Mouse (Mus musculus) layer of hippocampus, adult 9-11 months (tissue): ENCODE results near the gene Cdc42ep4.
A peak's percentile ranks its signal among the peaks of the same experiment; 100 is the strongest.

Experiments
- DNase-seq: peaks from one replicate; pipeline ENCODE4 v3.0.0; 2022

Cdc42ep4 gene

DNA sequence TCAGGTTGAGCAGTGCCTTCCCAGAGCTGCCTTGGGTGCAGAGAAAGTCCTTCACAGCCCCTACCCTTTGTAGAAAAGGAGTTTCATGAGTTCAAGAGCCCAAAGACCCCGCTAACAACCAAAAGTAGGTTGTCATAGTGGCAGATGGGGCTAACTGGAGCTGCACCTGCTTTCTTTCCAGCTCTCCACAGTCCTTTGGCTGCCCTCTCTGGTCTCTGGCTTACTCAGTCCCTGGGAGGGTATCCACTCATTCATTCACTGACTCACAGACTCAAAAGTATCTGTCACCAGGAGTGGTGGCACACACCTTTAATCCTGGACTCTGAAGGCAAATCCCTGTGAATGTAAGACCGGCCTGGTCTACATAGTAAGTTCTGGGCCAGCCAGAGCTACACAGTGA is 35.5 kb downstream of the Cdc42ep4 start:
- no peak for DNase-seq

DNA sequence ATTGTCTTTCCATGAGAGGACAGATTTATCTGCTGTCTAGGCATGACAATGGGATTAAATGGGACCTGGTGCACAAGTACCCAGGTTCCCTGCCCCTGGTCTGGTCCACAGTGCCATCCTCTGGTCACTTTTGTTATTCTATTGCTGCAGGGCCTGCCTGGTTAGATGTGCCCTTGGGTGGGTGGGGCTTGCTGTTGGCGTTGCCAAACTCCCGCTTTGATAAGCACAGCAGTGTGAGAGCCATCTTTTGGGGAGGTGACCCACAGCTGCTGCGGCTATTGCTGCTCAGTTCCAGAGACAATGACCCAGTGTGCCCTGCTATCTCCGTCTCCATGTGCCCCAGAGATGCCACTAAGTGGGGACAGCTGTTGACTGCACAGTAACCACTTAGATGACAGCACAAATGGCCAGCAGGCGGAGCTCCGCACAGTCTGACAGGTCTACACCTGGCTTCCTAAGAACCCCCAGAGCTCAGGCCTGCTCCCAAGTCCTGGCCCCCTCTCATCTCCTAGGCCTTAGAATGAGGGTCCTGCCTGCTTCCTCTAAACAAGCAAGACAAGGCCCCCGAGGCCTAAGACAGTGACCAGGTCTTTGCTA is 36.5 kb downstream of the Cdc42ep4 start:
- no peak for DNase-seq

DNA sequence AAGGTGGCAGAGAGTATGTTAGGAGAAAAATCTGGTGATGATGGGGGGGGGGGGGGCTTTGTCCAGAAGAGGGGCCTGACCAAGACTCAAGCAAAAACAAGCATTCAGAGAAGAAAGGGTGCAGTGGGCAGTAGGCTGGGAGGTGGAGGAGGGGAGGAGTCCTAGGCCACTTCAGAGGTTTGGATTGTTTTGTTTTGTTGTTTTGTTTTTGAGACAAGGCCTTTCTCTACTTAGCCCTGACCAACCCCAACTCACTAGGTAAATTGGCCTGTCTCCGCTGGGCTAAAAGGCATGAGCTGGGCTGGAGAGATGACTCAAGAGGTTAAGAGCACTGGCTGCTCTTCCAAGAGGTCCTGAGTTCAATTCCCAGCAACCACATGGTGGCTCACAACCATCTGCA is 40.6 kb downstream of the Cdc42ep4 start:
- DNase-seq = no peak

DNA sequence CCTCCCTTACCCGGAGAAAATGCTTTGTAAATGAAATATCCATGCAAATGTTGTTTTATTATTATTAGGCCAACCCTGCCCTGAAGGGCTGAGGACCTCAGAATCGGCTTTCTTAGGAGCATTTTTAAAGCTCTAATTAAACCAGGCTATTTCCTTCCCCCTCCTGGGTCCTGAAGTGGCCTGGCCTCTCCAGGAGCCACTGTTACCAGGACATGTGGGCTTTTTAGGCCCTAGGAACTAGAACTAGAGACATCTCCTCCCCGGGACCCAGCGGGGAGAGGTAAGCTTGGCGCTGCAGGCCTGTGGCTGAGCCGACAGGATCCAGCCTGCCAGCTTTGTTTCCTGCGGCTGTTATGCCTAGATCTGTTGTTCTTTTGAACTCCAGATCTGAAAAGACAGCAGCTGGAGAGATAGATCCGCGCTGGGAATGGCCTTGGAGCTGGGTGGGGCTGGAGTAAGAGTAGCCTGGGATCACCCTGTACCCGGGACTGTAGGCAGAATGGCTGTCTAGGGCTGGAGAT is 41.4 kb downstream of the Cdc42ep4 start:
- DNase-seq = no peak

DNA sequence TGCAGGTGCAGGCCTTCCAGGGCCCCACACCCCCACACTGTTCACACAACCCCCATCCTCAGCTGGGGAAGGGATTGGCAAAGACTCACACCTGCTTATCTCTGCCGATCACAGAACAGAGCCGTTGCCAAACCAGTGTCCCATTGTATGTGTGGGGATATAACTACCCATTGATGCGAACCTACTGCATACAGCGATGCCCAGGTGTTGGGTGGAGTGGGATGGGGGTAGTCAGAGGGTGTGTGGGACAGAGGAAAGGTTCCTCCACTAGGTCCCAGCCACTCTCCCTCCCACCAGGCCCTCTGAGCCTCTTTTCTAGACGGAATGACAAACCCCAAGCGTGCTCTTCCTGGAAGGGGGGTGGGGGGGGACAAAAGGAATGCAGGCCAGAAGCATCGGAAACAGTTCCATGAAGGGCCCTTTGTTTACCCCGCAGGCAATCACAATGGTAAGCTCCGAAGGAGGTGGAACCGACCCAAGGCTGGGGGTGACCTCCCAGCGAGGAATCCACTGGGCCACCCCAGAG is 41.9 kb downstream of the Cdc42ep4 start, which contains the start of gene Cpsf4l:
Cpsf4l (minus strand) TSS at position 287 of the 526 bp plus-strand sequence.
- DNase-seq = no peak

DNA sequence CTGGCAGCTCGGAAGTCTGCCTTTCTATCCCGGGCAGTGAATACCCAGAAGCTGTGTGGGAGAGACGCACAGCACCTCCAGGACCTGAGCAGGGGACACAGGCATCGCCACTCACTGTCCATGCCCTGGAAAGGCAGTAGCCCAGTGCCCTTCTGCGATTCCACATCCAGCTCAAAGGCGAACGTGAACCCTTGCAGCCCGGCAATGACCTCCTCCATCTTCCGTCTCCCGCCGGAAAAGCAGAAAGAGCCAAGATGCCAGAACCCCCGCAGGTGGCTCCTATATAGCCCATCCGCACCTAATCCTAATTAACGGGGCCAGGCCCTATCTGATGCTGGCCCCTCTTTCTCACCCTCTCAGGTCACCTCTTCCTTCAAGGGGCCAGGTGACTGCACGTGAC is 42.4 kb downstream of the Cdc42ep4 start:
- DNase-seq = no peak

DNA sequence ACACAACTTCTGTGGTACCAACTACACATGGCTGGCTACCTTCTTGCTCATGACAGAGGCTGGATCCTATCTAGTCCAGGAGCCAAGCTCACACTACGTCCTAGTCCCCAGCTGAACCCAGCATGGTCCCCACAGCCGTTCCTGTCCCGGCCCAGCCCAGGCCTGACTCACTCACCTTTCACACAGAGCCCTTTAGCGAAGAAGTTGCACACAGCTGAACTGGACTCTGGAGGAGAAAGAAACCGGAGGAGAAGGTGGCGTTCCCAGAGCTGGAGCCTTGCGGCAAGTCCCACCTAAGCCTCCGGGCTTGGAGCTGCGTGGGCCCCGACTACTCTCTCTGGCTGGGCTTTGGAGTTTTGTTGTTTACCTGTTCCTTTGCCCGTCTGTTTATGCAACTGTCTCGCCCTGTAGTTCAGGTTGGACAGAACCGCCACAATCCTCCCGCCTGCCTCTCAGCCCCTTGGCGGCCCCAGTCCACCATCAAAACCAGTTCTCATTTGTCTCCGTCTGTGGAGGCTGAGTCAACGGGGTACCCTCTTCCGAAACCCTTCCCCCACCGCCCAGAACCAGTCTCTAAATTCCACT is 43.0 kb downstream of the Cdc42ep4 start:
- DNase-seq = no peak

DNA sequence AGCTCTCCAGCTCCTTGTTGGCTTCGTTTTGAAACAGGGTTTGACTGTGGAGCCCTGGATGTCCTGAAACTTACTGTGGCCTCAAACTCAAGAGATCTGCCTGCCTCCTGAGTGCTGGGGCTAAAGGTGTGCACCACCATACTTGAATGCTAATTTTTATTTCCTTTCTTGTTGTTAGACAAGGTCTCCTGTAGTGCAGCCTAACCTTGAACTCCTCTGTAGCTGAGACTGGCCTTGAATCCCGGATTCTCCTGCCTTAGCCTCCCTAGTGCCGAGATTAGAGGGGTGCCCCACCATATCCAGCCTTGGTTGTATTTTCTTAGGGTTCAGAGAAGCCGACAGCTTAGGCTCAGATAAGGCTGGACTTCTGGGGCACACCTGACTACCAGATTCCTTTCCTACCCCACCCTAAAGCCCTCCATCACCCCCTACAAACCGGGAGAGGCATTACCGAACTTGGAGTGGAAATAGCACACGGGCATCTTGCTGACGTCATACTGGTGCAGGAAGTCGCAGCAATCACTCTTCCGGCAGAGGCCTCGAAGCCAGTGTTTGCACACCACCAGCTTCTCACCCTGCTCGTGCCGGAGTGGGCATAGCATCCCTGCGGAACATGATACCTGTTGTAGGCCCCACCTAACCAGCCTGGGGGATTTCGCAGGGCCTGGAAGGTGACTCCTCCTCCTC is 45.6 kb downstream of the Cdc42ep4 start:
- no peak for DNase-seq

DNA sequence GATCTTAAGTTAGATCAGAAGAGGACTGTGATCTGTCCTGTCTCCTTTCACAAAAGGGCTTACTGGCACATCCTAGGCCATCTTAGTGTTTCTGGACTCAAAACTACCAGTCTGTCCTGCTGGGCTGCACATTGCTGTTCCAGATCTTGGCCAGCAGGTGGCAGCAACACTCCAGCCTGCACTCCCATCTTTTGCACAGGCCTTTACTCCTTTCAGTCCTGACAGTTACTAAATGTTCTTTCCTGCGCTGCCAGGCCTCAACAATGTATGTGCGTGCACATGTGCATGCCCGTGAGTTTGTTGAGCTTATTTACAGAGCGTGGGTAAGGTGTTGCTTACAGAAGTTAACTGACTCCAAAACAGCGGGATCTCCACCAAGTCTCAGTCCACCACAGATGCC is 47.9 kb downstream of the Cdc42ep4 start:
- DNase-seq = peak; percentile 73

DNA sequence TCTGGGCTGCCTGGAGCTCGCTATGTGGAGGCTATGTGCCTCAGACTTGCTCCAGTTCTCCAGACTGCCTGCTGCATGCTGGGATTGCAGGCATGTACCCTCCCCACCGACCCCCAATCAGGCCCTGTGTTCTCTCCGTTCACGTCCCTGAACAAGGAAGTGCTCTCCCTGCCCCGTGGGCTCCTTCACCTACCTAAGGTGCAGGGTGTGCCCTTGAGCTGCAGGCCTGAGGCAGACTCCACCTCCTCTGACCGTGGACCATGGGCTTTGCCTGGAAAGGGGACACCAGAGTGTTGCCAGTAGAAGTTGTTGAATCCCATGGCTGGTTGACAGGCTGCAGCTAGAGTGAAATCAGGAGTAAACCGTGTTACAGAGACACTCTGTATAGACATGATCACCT is 52.0 kb downstream of the Cdc42ep4 start:
- DNase-seq = no peak

DNA sequence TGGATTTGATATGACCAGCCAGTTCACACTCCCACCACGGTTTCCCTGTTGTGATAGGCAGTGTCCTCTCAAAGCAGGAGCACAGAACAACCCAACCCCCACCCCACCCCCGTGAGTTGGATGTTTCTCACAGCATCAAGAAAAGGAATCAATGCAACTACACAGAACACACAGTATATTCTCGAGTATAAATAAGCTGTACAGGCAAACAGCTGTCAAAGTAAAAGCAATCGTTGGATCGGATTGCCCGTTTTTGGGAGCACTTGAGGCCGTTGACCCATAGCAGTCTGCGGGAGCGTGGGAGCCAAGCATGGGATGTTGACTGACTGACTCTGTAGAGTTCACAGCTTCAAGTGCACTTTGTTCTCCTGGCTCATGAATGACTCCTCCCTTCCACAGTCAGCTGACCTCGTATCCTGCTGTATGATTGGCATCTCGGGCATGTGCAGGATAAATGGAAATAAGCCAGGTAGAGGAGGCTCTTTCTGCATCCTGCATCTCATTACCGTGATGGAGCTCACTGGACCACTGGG is 53.6 kb downstream of the Cdc42ep4 start:
- DNase-seq = no peak

DNA sequence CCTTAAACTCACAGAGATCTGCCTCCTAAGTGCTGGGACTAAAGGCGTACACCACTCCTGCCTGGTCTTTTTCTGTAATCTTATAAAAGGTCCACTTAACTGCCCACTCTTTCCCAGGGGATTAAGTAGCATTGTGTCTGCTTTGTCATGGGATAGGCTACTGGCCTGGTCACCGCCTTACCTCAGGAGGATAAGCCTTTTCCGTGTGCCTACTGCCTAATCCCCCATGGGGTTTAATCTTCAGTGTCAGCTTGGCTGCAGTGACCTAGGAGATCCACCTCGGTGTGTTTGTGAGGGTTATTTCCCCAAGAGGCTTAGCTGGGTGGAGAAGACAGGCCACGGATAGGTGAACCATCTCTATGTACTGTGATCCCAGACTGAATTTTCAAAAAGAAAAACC is 54.1 kb downstream of the Cdc42ep4 start:
- no peak for DNase-seq

DNA sequence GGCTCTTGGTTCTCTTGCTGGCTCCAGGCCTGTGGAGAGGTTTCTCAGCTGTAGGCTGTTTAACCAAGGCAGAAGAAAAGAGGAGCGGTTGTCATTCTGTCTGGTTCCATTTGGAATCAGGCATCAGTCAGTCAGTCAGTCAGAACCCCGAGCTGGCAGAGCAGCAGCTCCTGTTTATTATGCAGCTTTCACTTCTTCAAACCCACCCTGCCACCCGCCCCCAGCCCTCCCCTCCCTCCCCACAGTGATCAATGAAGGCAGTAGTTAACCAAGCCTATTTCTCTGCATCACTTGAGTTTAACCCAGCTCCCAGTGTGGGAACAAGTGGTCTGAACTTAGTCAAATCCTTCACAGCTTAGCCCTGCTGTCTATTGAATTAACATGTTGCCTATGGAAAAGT is 59.8 kb downstream of the Cdc42ep4 start:
- DNase-seq = no peak

DNA sequence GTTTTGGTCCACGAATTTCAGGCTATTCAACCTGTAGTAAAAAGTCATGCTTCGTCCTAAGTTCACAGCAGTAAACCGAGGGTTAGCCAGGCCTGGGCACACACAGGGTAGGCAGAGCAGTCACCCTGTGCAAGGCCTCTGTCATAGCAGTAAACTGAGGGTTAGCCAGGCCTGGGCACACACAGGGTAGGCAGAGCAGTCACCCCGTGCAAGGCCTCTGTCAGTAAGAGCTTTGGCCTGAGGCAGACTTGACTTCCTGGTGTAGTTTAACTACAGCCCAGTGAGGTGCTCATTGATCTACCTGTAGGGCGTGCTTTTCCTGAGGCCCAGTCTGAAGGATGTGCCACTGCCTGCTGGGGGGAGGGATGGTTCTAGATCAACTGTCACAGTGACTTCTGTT is 60.4 kb downstream of the Cdc42ep4 start:
- no peak for DNase-seq

DNA sequence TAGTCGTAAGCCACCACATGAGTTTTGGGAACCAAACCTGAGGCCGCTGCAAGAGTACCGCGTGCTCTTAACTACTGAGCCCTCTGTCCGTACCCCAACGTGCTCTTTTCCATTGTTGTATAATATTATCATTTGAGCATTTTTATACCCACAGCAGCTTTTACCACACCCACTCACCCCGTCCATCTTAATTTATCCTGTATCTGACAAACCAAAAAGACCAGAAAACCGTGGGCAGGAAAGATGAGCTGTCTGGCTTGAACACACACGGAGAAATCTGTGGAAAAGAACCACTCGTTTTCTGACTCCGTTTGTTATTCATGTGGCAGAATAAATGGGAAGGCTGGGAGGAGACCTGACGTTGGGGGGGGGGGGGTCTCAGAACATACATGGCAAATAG is 61.2 kb downstream of the Cdc42ep4 start:
- DNase-seq = peak; percentile 59

DNA sequence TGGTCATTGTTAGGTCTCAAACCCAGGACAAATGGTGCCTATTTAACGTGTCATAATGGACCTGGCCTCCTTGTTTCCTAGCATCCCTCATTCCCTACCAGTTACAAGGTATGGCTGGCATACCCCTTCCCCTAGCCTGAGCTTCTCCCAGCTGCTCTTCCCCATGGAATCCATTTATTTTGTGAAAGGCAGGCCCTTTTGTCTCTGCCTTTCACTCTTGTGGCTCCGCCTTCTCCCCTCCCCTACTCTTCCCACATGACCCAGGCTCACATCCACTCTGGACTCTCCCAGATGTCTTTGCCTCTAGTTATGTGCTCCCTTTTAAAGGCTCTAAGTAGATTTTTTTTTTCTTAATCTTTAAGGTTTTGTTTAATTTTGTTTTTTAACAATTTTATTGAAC is 64.7 kb downstream of the Cdc42ep4 start:
- DNase-seq = no peak

DNA sequence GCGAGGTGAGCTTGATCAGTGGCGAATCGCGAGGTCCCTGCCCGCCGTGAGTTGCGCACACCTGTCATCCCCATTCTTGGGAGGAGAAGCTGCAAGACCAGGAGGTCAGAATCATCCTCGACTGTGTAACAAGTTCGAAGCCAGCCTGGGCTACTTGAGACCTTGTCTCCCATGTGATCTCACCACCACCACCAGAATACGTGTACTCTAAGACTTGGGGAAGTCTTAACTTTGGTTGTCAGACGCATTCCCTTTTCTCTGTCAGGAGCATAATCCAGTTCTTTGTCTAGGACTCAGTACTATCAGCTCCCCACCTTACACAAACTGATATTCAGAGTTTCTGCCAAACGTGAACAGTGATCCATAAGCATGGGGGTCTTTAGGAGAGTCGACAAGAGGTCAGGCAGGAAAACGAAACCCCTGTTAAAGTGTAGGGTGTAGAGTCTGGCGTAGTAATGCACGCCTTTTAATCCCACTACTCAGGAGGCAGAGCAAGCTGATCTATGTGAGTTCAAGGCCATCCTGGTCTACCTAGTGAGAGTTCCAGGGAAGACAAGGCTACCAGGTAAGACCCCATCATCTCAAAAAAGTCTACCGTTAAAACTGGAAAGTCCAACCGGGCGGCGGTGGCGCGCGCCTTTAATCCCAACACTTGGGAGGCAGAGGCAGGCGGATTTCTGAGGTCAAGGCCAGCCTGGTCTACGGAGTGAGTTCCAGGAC is 66.8 kb downstream of the Cdc42ep4 start:
- no peak for DNase-seq

DNA sequence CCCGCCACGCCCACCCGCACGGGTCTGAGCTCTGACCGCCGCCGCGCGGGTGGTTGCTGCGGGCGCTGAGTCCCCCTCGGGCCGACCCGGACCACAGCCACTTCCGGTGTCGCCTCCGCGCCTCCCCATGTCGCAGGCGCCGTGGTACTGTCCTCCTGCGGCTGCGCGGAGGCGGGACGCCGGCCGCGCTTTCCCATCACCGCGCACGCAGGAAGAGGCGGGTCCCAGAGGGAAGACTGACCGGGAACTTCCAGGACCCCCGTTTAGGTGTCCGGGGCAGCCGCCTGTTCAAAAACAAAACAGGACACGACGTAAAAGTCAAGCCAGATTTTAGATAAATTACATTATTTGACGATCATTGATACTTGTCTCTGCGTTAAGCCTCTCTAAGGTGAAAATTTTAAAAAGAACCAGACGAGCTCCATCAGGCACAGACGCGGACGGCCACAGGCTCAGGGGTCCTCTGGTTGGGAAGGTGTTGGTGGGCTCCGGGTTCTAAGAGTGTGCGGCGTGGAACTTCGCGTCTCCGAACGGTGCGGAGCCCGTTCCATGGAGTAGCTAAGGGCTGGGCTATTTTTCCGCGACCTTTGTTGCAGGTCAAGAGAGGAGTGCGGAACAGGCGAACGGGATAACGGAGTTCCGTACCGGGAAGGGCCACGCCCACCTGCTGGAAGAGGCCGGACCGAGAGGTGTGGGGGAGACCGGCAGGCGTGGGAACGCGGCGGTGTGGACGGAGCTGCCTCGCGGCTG is 67.5 kb downstream of the Cdc42ep4 start, which contains the start of the genes Fam104a and D11Wsu47e:
Fam104a (minus strand) TSS at position 199 of the 750 bp plus-strand sequence.
D11Wsu47e (plus strand) TSS at position 456 of the 750 bp plus-strand sequence.
- peak; percentile 96 for DNase-seq

DNA sequence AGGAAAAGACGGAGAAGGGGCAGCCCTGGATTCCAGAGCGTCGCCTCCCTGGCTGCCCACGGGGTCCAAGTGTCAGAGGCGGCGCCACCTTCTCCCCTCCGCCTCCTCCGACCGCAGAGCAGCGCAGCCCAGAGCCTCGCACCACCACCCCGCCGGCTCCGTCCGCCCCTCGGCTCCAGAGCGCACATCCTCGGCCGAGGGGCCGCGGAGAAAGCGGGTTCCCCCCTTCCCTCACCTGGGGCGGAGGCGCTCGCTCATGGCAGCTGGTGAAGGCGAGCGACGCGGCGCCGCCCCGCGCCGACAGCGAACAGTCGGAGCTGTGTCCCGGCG is 68.1 kb downstream of the Cdc42ep4 start:
- no peak for DNase-seq

DNA sequence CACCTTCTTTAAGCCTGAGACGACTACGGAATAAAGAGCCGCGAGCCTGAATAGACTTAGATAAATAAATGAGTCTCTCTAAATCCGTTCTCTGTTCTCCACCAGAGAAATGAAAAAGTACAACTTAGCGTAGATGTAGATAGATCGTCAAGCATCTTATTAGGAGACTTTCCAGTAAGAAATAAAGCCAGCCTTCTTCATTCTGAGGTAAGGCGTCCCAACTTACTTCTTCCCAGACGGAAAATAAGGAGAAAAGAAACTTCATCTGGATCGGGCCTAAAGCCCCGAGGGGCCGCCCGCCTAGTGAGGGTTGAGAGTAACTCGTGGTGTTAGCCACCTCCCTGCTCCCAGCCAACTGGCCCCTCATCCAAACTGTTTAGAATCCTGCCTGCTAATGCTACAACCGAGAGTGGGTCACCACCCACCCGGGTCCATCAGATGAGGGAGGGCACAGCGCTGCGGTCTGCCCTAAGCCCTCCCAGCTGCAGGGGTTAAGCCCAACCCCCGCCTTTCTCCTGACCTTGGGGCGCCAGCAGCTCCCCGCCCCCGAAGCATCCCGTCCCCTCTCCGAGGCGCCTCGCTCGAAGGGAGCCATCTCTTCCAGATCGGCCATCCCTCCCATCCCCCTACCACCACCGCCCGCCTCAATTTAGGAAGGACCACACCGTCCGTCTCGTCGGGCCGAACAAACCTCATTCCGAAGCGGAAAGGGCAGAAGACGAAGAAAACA is 68.6 kb downstream of the Cdc42ep4 start:
- DNase-seq = peak; percentile 40

DNA sequence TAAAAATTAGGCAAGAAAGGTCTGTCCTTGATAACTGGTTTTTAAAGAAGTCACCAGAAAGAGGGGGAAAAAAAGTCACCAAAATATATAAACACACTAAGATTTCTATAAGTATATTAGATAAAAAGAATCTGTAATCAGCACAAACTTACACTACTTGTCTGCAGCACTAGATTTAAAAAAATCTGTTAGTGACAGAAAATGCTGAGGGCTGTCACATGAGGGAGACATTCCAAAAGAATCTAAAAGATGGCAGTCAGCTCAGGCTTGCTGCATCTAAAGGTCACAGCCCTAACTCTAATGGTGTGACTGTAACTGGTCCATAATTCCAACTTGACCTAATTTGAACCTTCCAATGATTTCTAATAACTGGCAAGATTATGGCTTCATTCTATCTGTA is 69.7 kb downstream of the Cdc42ep4 start:
- no peak for DNase-seq

DNA sequence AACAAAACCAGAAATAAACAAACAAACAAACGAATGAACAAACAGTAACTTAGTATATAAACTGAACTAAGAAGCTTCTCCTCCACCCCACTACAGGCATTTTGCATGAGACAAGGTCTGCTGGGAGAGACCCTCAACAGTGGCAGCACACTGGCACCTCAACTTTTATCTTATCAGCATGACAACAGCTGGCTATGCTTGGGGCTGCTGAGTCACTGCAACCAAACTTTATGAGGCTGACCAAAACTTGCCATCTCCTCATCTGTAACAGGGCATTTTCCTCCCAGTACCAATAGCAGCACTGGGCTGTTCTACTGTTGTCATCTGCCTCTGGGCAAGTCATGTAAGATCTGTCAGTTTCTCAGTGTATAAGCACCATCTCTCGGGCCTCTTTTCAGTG is 70.7 kb downstream of the Cdc42ep4 start:
- DNase-seq = no peak
